Mouse (Mus musculus) kidney, postnatal 25 days (tissue): ENCODE results near the gene Sgms1.

ENCODE experiments used
- DNase-seq, 2 experiments: peaks; one replicate each; pipeline ENCODE4 v3.0.0; 2021; ENCODE audit warnings: mixed read lengths in 2 of 2

Gene Sgms1

GRCm38 (mm10) chr19:32389001-32389871 lies at the start of gene Sgms1:
Gene Sgms1 (minus strand): TSS chr19:32389714.
- peak; percentile 93 to 97 for DNase-seq

GRCm38 (mm10) chr19:32425856-32426255 lies 36.3 kb upstream of the Sgms1 start:
- no peak for DNase-seq

- no peak for DNase-seq
Measured at GRCm38 (mm10) chr19:32424706-32425105, 35.2 kb upstream of the Sgms1 start.

GRCm38 (mm10) chr19:32419069-32419468 lies 29.6 kb upstream of the Sgms1 start:
- no peak for DNase-seq

- no peak for DNase-seq
Measured at GRCm38 (mm10) chr19:32416692-32417317, 27.3 kb upstream of the Sgms1 start.

- no peak for DNase-seq
Measured at GRCm38 (mm10) chr19:32409603-32410360, 20.3 kb upstream of the Sgms1 start.

- no peak for DNase-seq
Measured at GRCm38 (mm10) chr19:32406717-32407116, 17.2 kb upstream of the Sgms1 start.

GRCm38 (mm10) chr19:32404386-32404785 lies 14.9 kb upstream of the Sgms1 start:
- DNase-seq = no peak

GRCm38 (mm10) chr19:32403834-32404233 lies 14.3 kb upstream of the Sgms1 start:
- no peak for DNase-seq

- no peak for DNase-seq
Measured at GRCm38 (mm10) chr19:32398491-32398890, 9.0 kb upstream of the Sgms1 start.

GRCm38 (mm10) chr19:32396303-32396702 lies 6.8 kb upstream of the Sgms1 start:
- DNase-seq = no peak

GRCm38 (mm10) chr19:32394825-32395224 lies 5.3 kb upstream of the Sgms1 start:
- DNase-seq = no peak

GRCm38 (mm10) chr19:32393758-32394450 lies 4.4 kb upstream of the Sgms1 start:
- DNase-seq = no peak

GRCm38 (mm10) chr19:32393092-32393745 lies 3.7 kb upstream of the Sgms1 start:
- DNase-seq = no peak

GRCm38 (mm10) chr19:32391441-32391840 lies 1.9 kb upstream of the Sgms1 start:
- DNase-seq = no peak

GRCm38 (mm10) chr19:32390116-32390515 lies 602 bp upstream of the Sgms1 start:
- DNase-seq = peak; percentile 20 to 48

GRCm38 (mm10) chr19:32388191-32388921 lies 1.2 kb downstream of the Sgms1 start:
- peak; percentile 94 to 98 for DNase-seq

GRCm38 (mm10) chr19:32387403-32388190 lies 1.9 kb downstream of the Sgms1 start:
- peak; percentile 64 to 79 for DNase-seq

GRCm38 (mm10) chr19:32386556-32387402 lies 2.7 kb downstream of the Sgms1 start:
- DNase-seq = peak; percentile 92 to 93

GRCm38 (mm10) chr19:32383738-32384137 lies 5.8 kb downstream of the Sgms1 start:
- DNase-seq = no peak
